Mouse (Mus musculus): ENCODE results near the gene Mei1. TPM values are rescaled to one million over a fixed set of nuclear protein-coding genes. Genes with fewer than 3 reads are reported as not detected.

Mei1 gene
- polyA plus RNA-seq, 1 experiment from 2014 or later = not detected

- DNase-seq (ENCODE audit: low read depth, low spot score) (no peak), ATAC-seq (no peak)
- CTCF ChIA-PET = interaction anchor here (0.5 to 1.3 kb wide), 2 partner anchors 19 to 126 kb away, joined by 3 read pairs; no protein-coding TSS in a partner anchor
- no peaks in the 10 kb centered on the region for H3K27me3 ChIP-seq
- no peak for TF ChIP-seq CTCF (IDR thresholded peaks at IDR 0.05)
- POLR2A ChIA-PET = no interaction called here
- in situ Hi-C loops (cut with MboI; ENCODE audit: low pct_unique_long_range_greater_than_20kb) = no loop called here
These were observed 92.3 kb downstream of the Mei1 start for GRCm38 (mm10) chr15:82161965-82162600.

DNA sequence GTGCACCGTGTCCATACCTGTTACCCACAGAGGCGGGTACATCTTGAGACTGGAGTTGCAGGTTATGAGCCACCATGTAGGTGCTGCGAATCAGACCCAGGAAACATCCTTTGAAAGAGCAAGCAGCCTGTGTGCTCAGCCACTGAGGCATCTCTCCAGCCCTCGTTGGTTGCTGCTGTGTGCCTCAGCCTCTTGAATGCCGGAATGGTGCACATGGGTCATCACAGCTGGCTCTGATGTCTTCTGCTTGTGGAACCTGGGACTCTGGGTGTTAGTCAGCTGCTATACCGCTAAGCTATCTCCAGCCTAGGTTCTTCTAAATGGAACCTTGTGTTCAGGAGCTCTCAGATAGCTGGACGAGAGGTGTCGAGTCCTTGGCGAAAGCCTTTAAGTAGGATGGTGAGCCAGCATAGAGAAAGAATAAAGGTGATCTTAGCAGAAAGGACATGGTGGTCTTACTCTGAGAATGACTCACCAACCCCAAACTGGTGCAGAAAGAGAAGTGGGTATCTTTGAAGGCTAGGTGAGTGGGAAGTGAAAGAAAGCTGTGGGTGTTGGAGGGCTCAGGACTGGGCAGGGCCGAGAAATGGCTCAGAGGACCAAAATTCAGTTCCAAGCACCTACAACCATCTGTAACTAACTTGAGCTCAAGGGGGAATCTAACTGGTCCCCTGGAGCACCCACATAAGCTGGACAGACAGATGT lies 93.7 kb downstream of the Mei1 start:
- ATAC-seq (no peak), DNase-seq (ENCODE audit: low read depth, low spot score) (no peak)
- H3K27me3 ChIP-seq = no peaks in the 10 kb centered on the region
- ChIA-PET POLR2A (no interaction called here), CTCF (interaction anchor here (0.8 to 2.5 kb wide), 5 partner anchors 17 to 26 kb away, joined by 3 to 8 read pairs (median 3); partner anchors contain the start of gene Srebf2)
- no peak for TF ChIP-seq CTCF (IDR thresholded peaks at IDR 0.05)
- in situ Hi-C loops (cut with MboI; ENCODE audit: low pct_unique_long_range_greater_than_20kb) = no loop called here

- DNase-seq (ENCODE audit: low read depth, low spot score) (no peak), ATAC-seq (no peak)
- no peaks in the 10 kb centered on the region for H3K27me3 ChIP-seq
- ChIA-PET POLR2A (no interaction called here), CTCF (interaction anchor here (0.8 to 2.5 kb wide), 9 partner anchors 14 to 147 kb away, joined by 3 to 8 read pairs (median 4); partner anchors contain the start of genes Cenpm and Srebf2)
- TF ChIP-seq CTCF (IDR thresholded peaks at IDR 0.05) = no peak
- in situ Hi-C loops (cut with MboI; ENCODE audit: low pct_unique_long_range_greater_than_20kb) = no loop called here
These were observed 94.2 kb downstream of the Mei1 start for GRCm38 (mm10) chr15:82164061-82164399.

GRCm38 (mm10) chr15:82164496-82164895 lies 94.7 kb downstream of the Mei1 start:
- CTCF ChIA-PET = interaction anchor here (0.8 to 2.5 kb wide), 11 partner anchors 12 to 147 kb away, joined by 3 to 8 read pairs (median 3); partner anchors contain the start of gene Cenpm
- in situ Hi-C loops (cut with MboI; ENCODE audit: low pct_unique_long_range_greater_than_20kb) = no loop called here
- no peaks in the 10 kb centered on the region for H3K27me3 ChIP-seq
- no peak for TF ChIP-seq CTCF (IDR thresholded peaks at IDR 0.05)
- no peak for DNase-seq (ENCODE audit: low read depth, low spot score)
- no peak for ATAC-seq
- POLR2A ChIA-PET = no interaction called here

- ATAC-seq = no peak
- CTCF ChIA-PET = interaction anchor here (0.8 to 2.5 kb wide), 17 partner anchors 9 to 148 kb away, joined by 3 to 8 read pairs (median 4); partner anchors contain the start of genes Cenpm and Srebf2
These were observed 95.8 kb downstream of the Mei1 start for GRCm38 (mm10) chr15:82165332-82166239.

DNA sequence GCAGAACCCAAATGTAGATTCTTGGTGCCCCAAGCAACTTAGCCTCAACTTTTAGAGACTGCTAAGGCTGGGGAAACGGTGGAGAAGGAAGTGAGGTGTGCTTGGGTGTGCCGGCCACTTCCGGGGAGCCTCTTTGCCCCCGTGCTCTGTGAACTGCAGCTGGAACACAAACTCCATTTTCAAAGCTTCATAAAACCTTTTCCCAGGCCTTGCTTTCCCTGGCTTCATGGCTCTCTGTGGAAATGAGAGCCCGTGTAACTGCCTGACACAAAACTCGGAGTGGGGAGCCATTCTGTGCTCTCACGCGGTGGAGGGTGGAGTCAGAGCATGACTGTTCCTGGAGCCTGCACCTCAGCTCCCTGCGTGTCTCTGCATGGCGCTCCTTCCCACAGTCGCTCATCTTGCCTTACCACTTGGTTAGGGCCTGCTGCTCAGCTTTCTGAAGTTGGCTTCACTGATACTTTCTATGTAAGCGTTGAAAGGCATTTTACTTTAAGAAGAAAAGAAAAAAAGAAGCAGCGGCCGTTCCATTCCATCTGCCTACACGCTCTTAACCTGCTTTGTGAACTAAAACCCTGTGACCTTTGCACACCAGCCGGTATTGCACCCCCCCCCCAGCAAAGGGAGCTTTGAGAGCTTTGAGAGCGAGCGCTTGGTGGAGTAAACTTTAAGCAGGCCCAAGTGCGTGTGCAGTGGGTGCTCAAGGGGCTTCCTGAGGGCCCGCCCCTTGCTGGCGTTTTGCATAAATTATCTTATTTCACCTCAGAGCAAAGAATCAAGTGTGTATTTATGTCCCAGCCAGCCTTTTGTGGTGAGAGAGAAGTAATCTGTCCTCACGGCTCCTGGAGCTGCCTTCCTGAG lies 96.7 kb downstream of the Mei1 start:
- in situ Hi-C loops (cut with MboI; ENCODE audit: low pct_unique_long_range_greater_than_20kb) = no loop called here
- TF ChIP-seq CTCF (IDR thresholded peaks at IDR 0.05) = no peak
- ChIA-PET POLR2A (interaction anchor here (1.2 kb wide), 1 partner anchor 14 kb away, joined by 4 read pairs; no protein-coding TSS in a partner anchor), CTCF (interaction anchor here (0.9 to 2.5 kb wide), 9 partner anchors 10 to 29 kb away, joined by 3 to 8 read pairs (median 4); no protein-coding TSS in a partner anchor)
- ATAC-seq (no peak), DNase-seq (ENCODE audit: low read depth, low spot score) (no peak)
- H3K27me3 ChIP-seq = no peaks in the 10 kb centered on the region

More at GRCm38 (mm10) chr15:82165332-82166239, 95.8 kb downstream of the Mei1 start:
- DNase-seq (ENCODE audit: low read depth, low spot score) = no peak
- in situ Hi-C loops (cut with MboI; ENCODE audit: low pct_unique_long_range_greater_than_20kb) = no loop called here
- H3K27me3 ChIP-seq = no peaks in the 10 kb centered on the region
- peak; percentile 91 for TF ChIP-seq CTCF (IDR thresholded peaks at IDR 0.05)
- POLR2A ChIA-PET = interaction anchor here (0.6 to 1.2 kb wide), 2 partner anchors 15 to 16 kb away, joined by 4 to 9 read pairs; no protein-coding TSS in a partner anchor

GRCm38 (mm10) chr15:82167201-82168168 lies 97.7 kb downstream of the Mei1 start:
- DNase-seq (ENCODE audit: low read depth, low spot score) (no peak), ATAC-seq (no peak)
- H3K27me3 ChIP-seq = no peaks in the 10 kb centered on the region
- in situ Hi-C loops (cut with MboI; ENCODE audit: low pct_unique_long_range_greater_than_20kb) = no loop called here
- CTCF ChIA-PET = interaction anchor here (1.3 kb wide), 1 partner anchor 15 kb away, joined by 4 read pairs; no protein-coding TSS in a partner anchor
- POLR2A ChIA-PET = no interaction called here
- TF ChIP-seq CTCF (IDR thresholded peaks at IDR 0.05) = no peak

GRCm38 (mm10) chr15:82169671-82170070 lies 99.9 kb downstream of the Mei1 start:
- ATAC-seq (no peak), DNase-seq (ENCODE audit: low read depth, low spot score) (no peak)
- ChIA-PET POLR2A (interaction anchor here (0.8 kb wide), 1 partner anchor 9 kb away, joined by 6 read pairs; no protein-coding TSS in a partner anchor), CTCF (interaction anchor here (0.7 to 1.7 kb wide), 3 partner anchors 13 to 19 kb away, joined by 3 to 5 read pairs (median 4); no protein-coding TSS in a partner anchor)
- H3K27me3 ChIP-seq = no peaks in the 10 kb centered on the region
- TF ChIP-seq CTCF (IDR thresholded peaks at IDR 0.05) = no peak
- in situ Hi-C loops (cut with MboI; ENCODE audit: low pct_unique_long_range_greater_than_20kb) = no loop called here

All from Patski (cell line).